Mouse (Mus musculus) kidney, postnatal 4 days (tissue): ENCODE data around the gene Rcor2.

Source experiments
- DNase-seq, 2 experiments: peaks; one replicate each; pipeline ENCODE4 v3.0.0; 2021; ENCODE audit warnings: mixed read lengths in 2 of 2

The Rcor2 gene

DNA sequence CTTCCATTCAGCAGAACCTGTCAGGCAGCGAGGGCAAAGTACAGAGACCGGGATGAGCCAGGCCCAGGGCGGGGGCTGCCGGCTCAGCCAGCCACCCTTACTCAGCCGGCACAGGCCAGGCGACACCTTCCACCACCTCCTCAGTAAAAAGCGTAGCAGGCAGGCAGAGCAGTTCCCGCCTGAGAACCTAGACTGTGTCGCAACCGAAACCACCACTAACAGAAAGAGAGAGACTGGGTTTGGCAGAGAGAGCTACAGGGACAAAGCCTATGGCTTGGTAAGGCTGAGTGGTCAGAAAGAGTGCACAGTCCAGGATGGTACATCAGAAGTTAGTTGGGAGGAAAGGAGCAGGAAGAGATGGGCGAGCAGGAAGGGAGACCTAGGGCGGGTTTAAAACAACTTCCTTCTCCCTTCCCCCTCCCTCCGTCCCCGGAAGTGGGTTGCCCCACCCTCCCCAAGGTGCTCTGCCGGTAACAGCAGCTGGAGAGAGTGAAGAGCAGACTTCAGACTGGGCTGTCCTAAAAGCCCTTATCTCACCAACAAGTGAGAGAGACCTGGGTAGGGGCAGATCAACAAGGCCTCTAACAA, 28.0 kb downstream of the Rcor2 start:
- peak; percentile 53 to 76 for DNase-seq

DNA sequence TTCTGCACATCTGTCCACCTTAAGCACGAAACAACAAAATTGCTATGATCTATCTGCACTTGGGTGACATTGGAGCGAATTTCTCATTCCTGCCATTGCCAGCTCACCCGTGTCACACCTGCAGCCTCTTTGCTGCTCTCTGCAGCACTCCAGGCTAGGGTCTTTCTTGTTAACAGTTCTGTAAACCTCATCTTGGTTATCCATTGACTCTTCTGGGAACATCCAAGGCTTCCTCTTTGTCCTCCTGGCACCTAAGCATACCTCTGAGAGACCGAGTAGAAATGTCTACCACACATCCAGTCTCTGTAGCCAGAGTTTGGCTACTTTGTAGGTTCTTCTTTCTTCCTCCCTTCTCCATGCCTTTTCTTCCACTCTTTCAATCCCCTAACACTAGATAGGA, 28.8 kb downstream of the Rcor2 start:
- DNase-seq = no peak

DNA sequence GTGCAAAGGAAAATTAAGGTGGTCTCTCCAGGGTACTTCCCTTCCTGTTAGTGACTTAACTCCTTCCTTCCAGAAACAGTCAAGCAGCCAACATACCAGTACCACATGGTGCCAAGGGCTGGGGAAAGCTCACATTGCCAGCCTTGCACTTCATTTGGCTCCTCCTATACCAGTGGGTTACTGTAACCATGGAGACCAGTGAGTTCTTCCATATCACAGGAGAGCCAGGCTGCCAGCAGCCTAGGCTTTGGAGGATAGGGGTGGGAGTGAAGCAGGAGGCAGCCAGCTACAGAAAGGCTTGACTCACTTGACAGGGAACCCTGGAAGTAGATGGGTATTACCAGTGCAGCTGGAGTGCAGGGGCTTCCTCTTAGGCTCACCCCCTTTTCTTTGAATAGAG, 31.9 kb downstream of the Rcor2 start:
- no peak for DNase-seq

DNA sequence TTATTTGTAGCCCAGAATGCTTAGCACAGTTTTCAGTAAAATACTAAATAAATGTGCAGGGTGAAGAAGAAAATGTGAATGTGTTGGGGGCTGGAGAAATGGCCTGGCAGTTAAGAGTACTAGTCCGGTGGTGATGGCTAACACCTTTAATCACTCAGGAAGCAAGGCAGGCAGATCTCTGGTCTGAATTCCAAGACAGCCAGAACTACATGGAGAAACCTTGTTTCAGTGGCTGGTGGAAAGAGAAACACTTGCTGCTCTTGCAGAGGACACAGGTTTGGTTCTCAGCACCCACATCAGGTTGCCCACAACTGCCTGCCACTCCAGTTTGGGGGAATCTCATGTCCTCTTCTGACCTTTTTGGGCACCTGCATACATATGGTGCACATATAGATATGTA, 33.0 kb downstream of the Rcor2 start:
- no peak for DNase-seq

DNA sequence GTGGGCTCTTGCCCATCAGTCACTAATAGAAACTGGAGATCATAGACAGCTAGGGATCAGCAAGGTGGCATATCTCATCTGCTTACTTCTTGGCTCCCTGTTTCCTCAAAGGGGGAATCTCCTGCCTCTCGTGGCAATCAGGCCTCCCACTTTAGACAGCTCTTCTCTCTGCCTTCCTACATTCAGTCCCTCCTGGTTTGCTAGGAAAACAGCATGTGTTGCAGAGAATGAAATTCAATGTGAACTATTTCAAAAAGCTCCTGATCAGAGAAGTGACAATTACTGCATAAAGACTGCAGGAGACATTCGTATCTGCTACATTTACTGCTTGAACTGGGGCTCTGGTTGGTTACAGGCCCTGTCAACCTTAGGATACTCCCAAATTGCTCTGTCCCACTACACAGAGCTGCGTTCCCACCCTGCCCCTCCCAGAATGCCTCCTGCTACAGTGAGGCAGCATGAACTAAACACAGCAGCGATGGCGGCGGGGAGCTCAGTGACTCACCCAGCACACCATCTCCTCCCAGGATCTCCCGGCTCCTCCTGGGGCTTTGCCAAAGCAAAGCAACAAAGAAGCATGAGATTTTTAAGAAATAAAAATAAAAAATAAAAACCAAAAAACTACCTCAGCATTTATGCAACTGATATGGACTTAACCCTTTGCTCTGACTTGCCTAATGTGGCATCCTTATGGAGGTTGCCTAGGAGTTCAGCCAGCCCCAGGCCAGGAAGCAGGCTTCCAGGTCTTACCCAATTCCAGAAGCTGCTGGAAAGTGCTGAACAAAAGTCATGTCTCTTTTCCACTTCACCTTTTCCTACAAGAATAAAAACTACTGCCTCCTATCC, 34.7 kb downstream of the Rcor2 start:
- peak; percentile 39 to 50 for DNase-seq

DNA sequence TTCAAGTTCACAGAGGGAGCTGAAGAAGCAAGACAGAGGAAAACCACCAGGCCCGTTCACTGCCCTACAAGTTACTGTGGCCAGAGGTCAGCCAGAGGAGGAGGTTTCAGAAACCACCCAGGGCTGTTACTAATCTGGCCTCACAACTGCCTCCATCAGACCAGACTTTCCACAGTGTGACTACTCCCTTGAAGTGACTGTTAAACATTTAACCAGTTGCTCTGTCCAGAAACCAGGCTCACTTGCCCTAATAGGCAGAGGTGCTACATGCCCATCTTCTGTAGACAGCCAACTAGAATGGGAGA, 35.3 kb downstream of the Rcor2 start:
- DNase-seq = peak in 1 of 2 experiments; percentile 37

DNA sequence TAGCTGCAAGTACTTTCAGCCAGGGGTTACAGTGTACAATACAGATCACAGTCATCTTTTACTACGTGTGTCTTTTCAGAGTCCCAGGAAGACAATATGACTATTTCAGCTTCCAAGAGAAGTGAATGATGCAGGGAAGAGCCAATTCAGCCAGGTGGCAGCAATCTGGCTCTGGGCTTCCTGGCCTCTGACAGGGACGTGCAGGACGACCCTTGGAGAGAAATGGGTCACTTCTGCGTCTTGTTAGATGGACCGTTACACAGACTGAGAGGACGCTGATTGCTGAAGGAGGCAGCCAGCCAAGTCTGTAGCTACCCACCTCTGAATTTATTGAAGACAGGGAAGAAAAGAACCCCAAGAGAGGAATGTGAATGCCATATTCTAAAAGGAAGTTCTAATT, 36.7 kb downstream of the Rcor2 start:
- DNase-seq = no peak

DNA sequence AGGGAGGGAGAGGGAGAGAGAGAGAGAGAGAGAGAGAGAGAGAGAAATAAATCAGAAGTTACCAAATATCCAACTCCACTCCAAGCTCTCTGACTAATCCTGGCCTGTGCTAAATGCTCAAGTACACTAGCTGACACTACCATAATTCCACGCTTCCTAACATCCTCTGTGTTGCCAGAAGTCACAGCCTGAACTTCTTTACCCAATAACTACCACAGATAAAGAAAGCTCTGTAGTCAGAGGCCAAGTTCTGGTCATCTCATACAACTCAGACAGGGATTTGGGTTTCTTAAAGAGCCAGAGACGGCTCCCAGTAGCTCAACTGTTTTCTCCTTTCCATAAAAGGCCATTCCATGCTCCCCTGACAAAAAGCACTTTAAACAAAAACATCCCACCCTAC, 37.7 kb downstream of the Rcor2 start:
- no peak for DNase-seq

DNA sequence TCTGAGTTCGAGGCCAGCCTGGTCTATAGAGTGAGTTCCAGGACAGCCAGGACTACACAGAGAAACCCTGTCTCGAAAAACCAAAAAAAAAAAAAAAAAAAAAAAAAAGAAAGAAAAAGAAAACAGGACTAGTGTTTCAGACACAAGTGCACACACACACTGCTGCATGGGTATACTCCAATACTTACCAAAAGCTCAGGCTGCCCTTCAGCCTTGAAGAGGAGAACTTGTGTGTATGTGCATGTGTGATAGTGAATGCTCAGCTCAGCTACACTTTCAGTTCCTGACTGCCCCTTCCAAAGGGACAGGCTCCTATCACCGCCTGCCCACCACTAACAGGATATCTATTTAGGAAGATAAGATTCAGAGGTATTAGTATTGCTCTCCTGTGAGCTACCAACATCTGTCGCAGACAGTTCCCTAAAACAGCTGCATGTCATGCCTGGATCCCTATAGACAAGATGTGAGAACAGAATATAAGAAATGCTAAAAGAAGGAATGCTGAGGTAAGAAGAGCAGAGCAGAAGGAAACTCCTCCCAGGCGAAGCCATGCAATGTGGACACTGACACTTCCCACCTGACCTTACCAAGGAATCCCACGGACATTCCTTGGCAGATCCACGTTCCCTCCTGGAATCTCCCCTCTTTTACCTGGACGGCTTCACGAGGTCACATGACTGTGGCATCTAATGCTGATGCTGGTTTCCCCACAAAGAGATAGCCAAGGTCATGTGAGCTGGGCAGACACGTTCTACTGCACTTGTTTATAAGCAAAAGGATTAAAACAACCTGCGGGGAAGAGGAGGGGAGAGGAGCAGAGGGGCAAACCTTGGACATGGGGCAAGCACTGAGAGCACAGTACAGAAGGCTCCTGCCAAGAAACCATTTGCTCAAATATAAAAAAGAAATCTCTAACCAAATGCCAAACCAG, 38.5 kb downstream of the Rcor2 start:
- peak in 1 of 2 experiments; percentile 33 for DNase-seq

DNA sequence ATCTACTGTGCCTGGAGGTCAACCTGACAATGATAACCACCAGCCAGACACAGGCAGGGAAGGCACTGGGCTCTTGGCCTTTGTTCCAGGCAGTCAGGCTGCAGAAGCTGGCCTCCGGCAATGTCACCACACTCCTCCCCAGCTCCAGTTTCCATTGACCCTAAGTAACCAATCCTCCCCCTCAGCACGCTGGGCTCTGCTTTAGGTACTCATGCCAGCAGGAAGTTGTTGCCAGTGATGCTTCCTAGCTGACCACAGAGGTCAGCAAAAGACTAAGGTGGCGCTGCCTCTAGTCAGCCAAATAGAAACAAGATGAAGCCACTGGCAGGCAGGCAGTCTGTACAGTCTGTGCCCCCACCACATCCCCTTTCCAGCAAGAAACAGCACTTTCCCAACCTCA, 39.8 kb downstream of the Rcor2 start:
- DNase-seq = peak in 1 of 2 experiments; percentile 57

DNA sequence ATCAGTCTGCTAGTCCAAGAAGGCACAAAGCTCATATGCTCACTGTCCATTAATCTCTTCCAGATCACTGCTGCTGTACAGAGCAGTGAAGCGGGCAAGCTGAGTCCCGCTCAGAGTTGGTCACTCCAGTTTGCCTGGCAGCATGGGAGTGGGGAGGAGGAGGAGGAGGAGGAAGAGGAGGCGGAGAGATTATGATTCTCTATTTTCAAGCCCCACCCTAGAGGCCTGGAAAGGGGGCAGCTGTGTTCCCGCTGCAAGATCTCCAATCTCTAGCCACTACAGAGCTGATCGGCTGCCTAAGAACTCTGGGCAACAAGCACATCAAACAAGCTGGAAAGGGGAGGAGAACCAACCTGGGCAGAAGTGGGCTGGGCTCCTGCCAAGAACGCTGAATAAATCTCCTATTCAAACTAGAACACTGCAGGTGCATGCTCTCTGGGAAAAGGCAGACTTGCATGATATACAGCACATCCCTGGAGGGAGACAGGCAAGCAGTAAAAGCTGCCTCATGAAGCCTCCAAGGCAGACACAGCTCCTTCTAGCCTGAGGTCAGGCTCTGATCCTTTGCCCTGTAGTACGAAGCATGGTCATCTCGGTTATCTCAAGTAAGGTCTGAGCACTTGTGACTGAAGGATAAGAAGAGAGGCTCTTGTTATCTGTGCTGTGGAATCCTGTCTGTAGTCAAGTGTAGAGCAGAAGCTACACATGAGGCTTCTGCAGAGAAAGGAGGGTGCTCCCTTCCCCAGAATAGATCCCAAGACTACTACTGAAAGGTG, 41.1 kb downstream of the Rcor2 start:
- DNase-seq = peak; percentile 69 to 78

DNA sequence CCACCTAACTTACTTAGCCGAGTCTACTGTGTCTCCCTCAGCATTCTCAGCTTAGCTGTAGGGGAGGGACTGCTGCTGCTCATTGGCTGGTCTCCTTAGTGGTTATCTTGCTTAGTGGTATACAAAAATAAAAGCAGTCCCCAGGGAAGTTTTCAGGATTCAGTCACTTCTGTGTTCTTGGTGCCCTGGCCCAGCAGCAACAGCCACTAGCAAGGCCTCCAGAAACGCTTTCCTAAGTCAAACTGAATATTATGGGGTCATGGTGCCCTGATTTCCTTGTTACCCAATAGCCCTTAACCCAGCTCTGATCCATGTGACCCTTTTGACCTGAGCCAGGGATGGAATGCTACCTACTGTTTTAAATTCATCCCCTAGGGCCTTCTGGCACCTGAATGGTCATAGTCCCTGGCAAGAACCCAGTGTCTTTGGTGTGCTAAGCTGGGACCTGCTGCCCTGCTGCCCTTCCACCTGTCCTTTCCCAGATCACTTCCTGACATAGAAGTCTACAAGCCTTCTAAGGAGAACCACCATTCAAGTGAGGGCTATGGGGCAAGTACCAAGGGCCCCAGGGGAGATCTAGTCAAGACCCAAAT, 42.7 kb downstream of the Rcor2 start:
- no peak for DNase-seq

DNA sequence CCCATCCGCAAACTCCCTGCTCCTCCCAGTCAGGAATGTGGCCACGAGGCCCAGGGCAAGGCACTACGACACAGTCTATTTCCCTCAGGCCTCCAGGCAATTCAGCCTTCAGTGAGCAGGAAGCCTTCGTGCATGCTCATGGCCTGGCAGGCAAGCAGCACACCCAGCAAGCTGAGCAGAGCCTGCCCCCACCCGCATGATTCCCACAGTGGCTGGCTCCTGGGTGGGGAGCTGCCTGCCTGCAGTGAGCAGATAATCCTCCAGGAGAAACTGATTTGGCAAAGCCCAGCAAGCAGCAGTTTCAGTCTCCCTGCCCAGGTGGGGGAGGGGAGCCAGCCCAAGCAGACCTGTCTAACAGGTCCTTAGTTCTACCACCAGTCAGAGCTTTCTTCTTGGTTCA, 43.6 kb downstream of the Rcor2 start:
- DNase-seq = peak; percentile 74 to 86

DNA sequence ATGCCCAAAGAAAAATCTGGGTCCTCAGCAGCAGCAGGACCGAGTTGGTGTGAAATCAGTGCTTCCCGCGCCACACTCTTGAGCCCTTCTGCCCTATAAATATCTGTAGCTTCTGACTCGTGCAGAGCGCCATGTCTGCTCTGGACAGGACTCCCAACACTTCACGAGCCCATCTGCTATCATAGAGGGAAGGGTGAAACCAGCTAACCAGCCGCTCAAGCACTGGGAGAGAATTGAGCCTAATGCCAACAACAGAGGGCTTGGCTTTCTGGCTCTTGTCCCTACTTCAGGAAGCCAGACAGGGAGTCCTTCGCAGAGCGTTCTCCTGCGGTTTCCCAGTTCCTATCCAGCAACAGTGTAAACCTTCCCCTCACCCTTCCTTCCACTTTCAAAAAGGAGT, 44.2 kb downstream of the Rcor2 start:
- DNase-seq = no peak

DNA sequence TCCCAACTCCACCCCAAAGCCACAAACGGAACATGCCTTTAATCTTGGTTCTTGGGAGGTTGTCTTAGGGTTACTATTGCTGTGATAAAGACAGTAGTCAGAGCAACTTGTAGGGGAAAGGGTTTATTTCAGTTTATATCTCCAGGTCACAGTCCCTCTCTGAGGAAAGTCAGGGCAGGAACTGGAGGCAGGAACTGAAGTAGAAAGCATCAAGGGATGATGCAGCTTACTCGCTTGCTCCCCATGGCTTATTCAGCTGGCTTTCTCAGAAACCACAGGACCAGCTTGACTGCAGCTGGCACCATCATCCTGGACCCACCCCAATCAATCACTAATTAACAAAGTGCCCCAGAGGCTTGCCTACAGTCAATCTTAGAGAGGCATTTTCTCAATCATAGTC, 46.5 kb downstream of the Rcor2 start:
- no peak for DNase-seq

DNA sequence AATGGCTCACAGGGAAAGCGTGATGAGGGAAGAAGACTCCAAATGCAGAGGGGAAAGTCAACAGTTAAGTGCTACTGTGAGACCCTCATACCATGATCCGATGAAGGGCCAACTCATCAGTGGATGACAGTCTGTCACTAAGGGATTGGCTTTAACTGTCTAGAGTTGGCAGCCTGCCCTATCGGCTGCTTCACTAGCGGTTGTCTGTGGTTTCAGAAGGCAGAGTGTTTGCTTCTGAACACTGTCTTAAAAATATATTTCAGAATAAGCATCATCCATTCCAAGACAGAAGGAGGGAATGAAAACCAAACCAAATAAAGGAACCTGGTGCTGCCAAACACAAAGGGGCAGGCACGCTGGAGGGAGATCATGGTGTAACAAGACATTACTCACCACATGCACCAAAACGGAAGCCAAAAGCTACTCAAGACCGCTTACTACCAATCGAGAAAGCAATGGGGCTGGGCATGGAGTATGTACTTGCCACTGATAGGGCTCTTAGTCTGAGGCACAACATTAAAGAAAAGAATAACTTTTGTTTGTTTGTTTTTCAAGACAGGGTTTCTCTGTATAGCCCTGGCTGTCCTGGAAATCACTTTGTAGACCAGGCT, 48.0 kb downstream of the Rcor2 start:
- DNase-seq = no peak

DNA sequence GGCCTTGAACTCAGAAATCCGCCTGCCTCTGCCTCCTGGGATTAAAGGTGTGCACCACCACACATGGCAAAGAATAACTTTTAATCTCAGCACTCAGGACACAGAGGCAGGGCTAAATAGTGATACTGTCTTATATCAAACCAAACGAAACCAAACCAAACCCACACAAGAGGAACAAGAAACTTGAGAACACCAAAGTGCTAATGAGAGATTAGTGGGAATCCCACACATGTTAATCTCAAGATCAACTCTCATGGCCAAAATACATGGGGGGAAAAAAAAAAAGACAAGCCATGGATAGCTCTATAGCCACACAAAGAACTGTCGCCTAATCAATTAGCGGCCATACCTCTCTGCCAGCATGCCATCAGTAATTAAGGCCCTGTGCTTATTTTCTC, 48.5 kb downstream of the Rcor2 start:
- DNase-seq = no peak

DNA sequence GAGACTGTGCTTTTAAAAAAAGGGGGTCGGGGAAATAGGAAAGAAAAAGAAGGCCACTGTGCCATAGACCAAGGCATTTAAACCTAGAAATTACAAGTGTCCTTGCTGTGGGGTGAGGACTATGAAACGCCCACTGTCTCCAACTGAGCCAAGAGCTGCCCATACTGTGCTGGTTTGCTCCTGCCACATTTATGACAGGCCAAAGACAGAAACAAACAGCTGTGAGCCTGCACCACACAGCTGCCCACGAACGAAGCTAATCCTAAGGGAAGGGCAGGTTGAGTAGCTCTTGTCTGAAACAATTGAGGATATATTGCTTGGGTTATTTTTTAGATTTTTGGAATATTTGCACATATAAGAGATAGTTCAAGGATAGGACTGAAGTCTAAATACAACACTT, 49.7 kb downstream of the Rcor2 start:
- no peak for DNase-seq

DNA sequence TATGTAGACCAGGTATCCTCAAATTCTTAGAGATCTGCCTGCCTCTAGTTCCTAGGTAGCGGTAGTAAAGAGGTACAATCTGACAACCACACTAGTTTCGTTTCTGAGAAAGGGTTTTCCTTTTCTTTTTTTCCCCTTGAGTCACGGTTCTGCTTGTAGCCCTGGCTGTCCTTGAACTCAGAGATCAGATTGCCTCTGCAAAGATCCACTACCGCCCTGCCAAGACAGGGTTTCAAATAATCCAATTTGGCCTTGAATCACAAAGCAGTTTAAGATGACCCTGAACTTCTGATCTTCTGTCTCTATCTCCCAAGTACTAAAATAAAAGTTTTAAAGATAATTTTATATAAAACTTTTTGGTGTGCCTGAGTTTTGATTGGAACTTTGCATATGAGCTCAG, 50.6 kb downstream of the Rcor2 start:
- no peak for DNase-seq

DNA sequence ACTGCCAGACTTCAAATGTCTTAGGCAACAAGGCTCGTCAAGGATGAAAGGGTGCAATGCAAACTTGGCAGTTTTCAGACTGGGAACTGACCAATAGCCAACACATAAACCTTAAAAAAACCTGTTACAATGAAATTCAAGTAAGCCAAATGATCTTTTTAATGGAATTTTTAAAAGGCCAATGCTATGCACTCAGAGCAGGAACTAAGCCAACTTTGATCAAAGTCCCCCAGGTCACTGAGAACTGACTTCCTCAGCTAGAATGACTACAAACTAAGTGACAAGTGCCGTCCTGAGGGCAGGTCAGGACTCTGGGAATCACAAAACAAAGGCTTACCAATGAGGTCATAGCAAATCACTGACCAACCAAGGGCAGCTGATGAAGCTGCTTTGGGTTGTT, 53.1 kb downstream of the Rcor2 start:
- DNase-seq = no peak

DNA sequence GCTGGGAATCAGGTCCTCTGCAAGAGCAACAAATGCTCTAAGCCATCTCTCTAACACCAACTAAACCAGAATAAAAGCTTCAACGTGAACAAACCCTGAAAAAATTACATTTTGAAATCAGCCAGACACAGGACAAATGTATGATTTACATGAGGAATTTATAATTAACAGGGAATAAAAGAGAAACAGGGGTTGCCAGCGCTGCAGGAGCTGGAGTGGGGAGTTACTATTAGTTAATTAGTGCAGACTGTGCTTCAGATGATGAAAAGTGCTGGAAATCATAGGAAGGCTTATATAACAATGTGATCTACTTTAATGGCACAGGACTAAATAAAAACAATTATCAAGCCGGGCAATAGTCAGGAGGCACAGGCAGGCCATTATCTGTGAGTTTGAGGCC, 54.3 kb downstream of the Rcor2 start:
- no peak for DNase-seq
